ENCODE assay signal across 25 mouse cellular contexts in genomic region chr9:51042136-51042535, GRCm38 (mm10). TPM values are rescaled to one million over a fixed set of nuclear protein-coding genes. Genes with fewer than 3 reads are reported as not detected.
"Had no signal": no experiment of that assay in that cellular context is flagged by ENCODE, and none has a peak within 500 bp of the region (broad histone marks: within the 10 kb centered on the region; RNA-seq: fewer than 3 reads in every experiment).

No protein-coding gene starts in this region.

- H3K36me3 ChIP-seq: kidney, embryonic 15.5 days; limb, embryonic 12.5 days; limb, embryonic 15.5 days; liver, embryonic 13.5 days; midbrain, embryonic 12.5 days; midbrain, embryonic 15.5 days; neural tube, embryonic 13.5 days had no signal

- H3K27ac ChIP-seq: kidney, embryonic 15.5 days; left cerebral cortex, adult 2 months; limb, embryonic 12.5 days; limb, embryonic 15.5 days; liver, embryonic 13.5 days; macrophage; midbrain, embryonic 12.5 days; midbrain, embryonic 15.5 days; neural tube, embryonic 13.5 days had no signal

- H3K9ac ChIP-seq: kidney, embryonic 15.5 days; limb, embryonic 12.5 days; limb, embryonic 15.5 days; liver, embryonic 13.5 days; lung, embryonic 14.5 days; midbrain, embryonic 12.5 days; midbrain, embryonic 15.5 days; neural tube, embryonic 13.5 days had no signal

- H3K4me3 ChIP-seq: kidney, embryonic 15.5 days; left cerebral cortex, adult 2 months; limb, embryonic 12.5 days; limb, embryonic 15.5 days; liver, embryonic 13.5 days; midbrain, embryonic 12.5 days; midbrain, embryonic 15.5 days; neural tube, embryonic 13.5 days had no signal

- H3K4me1 ChIP-seq: kidney, embryonic 15.5 days; limb, embryonic 12.5 days; limb, embryonic 15.5 days; liver, embryonic 13.5 days; midbrain, embryonic 12.5 days; midbrain, embryonic 15.5 days; neural tube, embryonic 13.5 days had no signal

- DNase-seq: kidney, adult 8-10 months; kidney, postnatal 10 days; kidney, postnatal 36 days; layer of hippocampus, postnatal 36 days; left cerebral cortex, postnatal 4 days; liver, embryonic 13.5 days; lung, embryonic 14.5 days; retina, postnatal 1 day; right cerebral cortex, postnatal 25 days; thymus, adult 18-20 months; thymus, postnatal 14 days; thymus, postnatal 4 days had no signal

- H3K4me2 ChIP-seq: kidney, embryonic 15.5 days; limb, embryonic 12.5 days; limb, embryonic 15.5 days; liver, embryonic 13.5 days; lung, embryonic 14.5 days; midbrain, embryonic 12.5 days; midbrain, embryonic 15.5 days; neural tube, embryonic 13.5 days had no signal

- ATAC-seq: lung, postnatal 0 days; midbrain, embryonic 15.5 days had no signal

- H3K9me3 ChIP-seq: kidney, embryonic 15.5 days; limb, embryonic 12.5 days; limb, embryonic 15.5 days; liver, embryonic 13.5 days; midbrain, embryonic 12.5 days; midbrain, embryonic 15.5 days; neural tube, embryonic 13.5 days had no signal

- H3K27me3 ChIP-seq: kidney, embryonic 15.5 days; limb, embryonic 12.5 days; limb, embryonic 15.5 days; liver, embryonic 13.5 days; midbrain, embryonic 12.5 days; midbrain, embryonic 15.5 days; neural tube, embryonic 13.5 days had no signal

RNA-seq across cellular contexts. Expression of gene Btg4, which starts 18.6 kb away (rescaled TPM):
- polyA plus RNA-seq: kidney, embryonic 15.5 days; limb, embryonic 12.5 days; limb, embryonic 15.5 days; liver, embryonic 13.5 days; liver, embryonic 16.5 days; lung, embryonic 14.5 days; macrophage; midbrain, embryonic 12.5 days; midbrain, embryonic 15.5 days; neural tube, embryonic 13.5 days; small intestine, adult 2 months; spleen, adult 2 months; stomach, embryonic 16.5 days had no signal

RNA-seq across cellular contexts. Expression of gene 4833427G06Rik, which starts 59.7 kb away (rescaled TPM):
- polyA plus RNA-seq: kidney, embryonic 15.5 days; limb, embryonic 12.5 days; limb, embryonic 15.5 days; liver, embryonic 13.5 days; liver, embryonic 16.5 days; lung, embryonic 14.5 days; macrophage; midbrain, embryonic 12.5 days; small intestine, adult 2 months; spleen, adult 2 months; stomach, embryonic 16.5 days had no signal
